Mouse (Mus musculus) urinary bladder, postnatal 14 days (tissue): ENCODE results near the gene Aptx.
A peak's percentile ranks its signal among the peaks of the same experiment; 100 is the strongest.

Experiments
- DNase-seq: peaks from one replicate; pipeline ENCODE4 v3.0.0; 2021; ENCODE audit warnings: low spot score

The Aptx gene

GRCm38 (mm10) chr4:40702797-40703709 lies at the start of gene Aptx:
Gene Aptx (minus strand): TSS chr4:40703194.
- DNase-seq = peak; percentile 96

- no peak for DNase-seq
Measured at GRCm38 (mm10) chr4:40735351-40735750, 32.4 kb upstream of the Aptx start.

DNA sequence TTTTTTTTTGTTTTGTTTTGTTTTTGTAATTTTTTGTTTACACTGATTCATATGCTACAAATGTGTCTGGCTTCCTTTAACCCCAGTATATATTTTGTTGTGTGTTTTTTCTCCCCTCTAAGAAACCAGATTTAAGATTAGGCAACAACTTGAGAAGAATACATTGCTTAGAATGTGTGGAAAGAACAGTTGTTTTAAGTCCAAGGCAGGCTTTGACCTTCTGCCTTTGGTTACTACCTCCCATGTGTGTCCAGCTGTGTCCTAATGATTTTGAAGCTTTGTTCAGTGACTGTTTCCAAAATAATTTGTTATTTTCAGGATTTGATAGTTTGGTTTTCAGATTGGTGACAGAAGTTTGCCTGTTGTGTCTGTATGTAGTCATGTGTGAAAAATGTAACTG lies 28.3 kb upstream of the Aptx start:
- no peak for DNase-seq

DNA sequence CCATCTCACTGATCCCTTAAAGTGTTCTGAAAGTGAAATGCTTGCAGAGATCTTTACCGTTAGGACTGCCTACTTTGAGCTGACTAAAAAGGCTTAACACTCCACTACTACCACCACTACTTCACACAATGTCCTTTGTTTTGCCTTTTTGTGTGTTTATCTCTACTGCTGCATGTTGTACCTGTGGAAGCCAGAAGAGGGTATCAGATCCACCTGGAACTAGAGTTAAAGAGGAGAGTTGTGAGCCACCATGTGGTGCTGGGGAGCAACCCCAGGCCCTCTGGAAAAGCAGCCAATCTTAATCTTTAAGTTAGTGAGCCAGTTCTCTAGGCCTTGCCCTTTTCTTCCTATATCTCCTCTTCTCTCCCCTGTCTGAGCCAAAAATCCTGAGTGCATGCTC lies 24.3 kb upstream of the Aptx start:
- DNase-seq = no peak

- no peak for DNase-seq
Measured at GRCm38 (mm10) chr4:40725554-40725953, 22.6 kb upstream of the Aptx start.

- DNase-seq = no peak
Measured at GRCm38 (mm10) chr4:40725141-40725540, 22.1 kb upstream of the Aptx start.

- peak; percentile 73 for DNase-seq
Measured at GRCm38 (mm10) chr4:40722687-40723460, 19.9 kb upstream of the Aptx start.

DNA sequence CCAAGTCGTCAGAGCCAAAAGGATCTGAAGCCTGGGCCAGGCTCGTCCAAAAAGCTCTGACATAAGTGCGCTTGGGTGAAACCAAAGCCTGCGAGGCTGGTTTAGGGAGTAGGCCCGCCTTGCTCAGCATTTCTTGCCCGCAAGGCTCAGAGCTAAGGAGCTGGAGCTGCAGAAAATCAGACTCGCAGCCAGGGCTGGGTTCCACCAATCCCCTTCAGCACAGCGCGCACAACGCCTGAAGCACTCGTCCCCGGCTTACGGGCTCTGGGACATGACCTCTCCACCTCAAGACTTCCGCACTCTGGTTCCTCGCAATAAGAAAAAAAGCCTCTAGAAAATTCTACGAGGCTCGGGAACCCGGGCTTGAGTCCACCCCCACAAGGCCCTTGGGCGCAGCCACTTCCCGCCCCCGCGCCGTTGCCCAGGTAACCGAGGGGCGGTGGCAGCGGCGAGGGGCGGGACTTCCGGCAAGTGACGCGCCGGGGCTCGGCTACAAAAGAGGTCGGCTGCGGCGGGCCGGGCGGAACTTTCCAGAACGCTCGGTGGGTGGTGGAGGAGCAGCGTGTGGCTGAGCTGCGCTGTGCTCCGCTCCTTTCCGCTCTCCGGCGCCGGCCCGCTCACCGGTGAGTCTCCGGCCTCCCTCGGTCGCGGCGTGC lies 19.1 kb upstream of the Aptx start, which contains the start of gene Dnaja1:
Dnaja1 (plus strand) TSS at position 140 of the 656 bp plus-strand sequence.
- DNase-seq = peak; percentile 98

- DNase-seq = no peak
Measured at GRCm38 (mm10) chr4:40720910-40721309, 17.9 kb upstream of the Aptx start.

DNA sequence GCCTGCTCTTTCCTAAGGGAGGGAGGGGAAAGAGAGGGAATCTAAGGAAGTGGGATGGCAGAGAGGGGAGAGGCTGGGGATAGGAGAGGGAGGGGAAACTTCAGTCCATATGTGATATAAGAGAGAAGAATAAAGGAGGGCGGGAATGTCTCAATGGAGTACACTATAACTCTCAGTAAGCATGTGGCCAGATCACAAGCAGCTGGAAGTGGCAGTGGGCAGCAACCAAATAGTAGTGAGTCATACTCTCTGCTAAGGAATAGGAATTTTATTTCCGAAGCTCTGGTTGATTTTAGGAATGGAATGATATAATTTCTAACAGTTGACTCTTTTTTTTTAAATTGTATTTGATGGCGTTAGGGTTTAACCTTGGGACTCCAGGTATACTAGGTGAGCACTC lies 14.1 kb upstream of the Aptx start:
- DNase-seq = no peak

- DNase-seq = peak; percentile 17
Measured at GRCm38 (mm10) chr4:40703710-40704275, 799 bp upstream of the Aptx start.

GRCm38 (mm10) chr4:40701796-40702195 lies 1.2 kb downstream of the Aptx start:
- DNase-seq = no peak

- DNase-seq = peak; percentile 37
Measured at GRCm38 (mm10) chr4:40700216-40700615, 2.8 kb downstream of the Aptx start.

GRCm38 (mm10) chr4:40697059-40697458 lies 5.9 kb downstream of the Aptx start:
- no peak for DNase-seq

DNA sequence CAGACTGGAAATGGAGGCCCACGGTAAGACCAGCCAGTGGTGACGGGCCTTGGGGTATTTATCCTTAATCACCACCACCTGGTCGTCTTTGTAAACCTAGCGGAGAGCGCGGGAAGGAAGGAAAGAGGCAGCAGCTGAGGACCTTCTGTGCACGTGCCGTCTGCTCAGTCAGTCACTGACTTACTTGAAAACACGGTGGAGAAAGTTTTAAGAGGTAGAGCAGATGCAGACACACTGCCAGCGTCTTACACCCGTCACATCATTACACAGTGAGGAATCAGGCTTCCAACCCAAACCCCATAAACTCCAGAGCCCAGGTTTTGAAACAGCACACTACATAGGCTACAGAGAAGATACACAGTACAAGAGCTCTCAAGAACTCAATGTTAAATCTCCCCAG lies 11.9 kb downstream of the Aptx start:
- DNase-seq = no peak

GRCm38 (mm10) chr4:40683306-40683705 lies 19.7 kb downstream of the Aptx start:
- DNase-seq = no peak

DNA sequence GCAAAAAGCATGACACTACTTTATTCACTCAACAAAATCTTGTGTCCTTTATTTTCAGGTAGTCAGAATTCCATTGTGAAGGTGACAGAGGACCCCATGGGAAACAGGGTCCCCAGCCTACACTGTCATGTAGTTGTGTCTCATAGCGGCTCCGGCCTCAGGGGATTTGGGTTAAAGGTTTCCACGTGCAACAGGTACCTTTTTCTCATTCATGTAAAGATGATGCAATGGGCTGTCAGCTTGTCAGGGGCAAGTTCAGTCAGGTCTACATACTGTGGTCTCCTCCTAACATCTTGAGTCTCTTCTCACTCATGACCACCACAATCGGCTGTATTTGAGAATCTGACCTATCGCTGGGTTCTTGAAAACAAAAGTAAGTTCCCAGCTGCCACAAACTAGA lies 20.6 kb downstream of the Aptx start:
- no peak for DNase-seq

- DNase-seq = peak; percentile 63
Measured at GRCm38 (mm10) chr4:40681908-40682307, 21.1 kb downstream of the Aptx start.

DNA sequence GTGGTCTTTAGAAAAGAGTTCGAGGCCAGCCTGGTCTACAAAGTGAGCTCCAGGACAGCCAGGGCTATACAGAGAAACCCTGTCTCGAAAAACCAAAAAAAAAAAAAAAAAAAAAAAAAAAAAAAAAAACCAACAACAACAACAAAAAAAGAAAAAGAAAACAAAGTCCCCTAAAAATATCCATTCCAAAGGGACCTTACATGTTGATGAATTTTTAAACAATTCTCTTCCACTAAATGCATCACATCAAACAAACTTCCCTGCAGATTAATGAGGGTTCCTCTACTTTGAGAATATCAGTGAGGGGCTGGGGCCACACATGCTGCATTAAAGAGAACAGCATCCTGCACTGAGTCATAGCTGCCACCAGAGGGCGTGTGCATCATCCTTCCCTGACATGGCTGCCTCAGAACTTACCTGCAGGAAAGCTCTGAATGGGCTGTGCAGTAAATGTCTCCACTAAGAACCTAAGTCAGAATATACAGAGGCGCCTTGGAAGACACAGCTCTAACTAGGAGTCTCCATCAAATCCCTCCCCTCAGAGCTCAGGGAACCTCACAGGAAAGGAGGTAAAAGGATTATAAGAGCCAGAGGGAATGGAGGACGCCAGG lies 22.6 kb downstream of the Aptx start:
- peak; percentile 23 for DNase-seq

DNA sequence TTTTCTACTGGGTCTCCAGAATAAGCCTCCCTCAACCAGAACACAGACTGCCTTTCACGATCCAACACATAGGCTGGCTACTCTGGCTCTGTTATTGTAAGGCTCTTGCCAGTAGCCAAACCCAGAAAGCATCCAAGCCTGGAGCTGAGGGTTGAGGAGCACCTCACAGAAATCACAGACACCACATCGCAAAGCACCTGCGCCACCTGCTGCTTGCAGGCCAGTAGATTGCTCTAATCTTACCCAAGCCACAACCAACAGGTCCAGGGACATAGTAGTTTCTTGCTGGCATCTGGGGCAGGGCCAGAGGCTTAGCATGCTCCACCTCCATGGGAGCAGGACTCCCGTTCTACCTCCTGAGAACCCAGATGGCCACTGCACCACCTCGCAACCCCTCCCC lies 25.9 kb downstream of the Aptx start:
- peak; percentile 35 for DNase-seq

DNA sequence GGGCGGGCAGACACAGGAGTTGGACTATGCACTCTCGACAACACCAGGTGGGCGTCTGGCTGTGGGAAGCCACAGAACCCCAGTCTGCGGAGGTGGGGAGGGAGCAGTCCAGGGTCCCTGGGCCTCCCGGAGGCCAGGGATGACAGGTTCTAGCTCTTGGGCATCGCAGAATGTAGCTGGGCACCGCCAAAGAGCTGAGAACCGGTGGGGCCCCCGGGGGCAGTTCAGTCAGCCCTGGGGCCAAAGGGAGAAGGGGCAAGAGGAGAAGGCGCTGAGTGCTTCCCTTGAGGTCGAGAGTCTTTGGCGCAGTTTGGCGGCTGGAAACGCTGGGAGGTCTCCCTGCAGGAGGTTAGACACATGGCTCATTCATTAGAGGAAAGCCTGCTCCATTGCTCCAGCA lies 26.7 kb downstream of the Aptx start:
- no peak for DNase-seq

- DNase-seq = no peak
Measured at GRCm38 (mm10) chr4:40673526-40673925, 29.5 kb downstream of the Aptx start.
